Mouse (Mus musculus): ENCODE results near the gene Abcb5.

The Abcb5 gene

GRCm38 (mm10) chr12:118847861-118848495 is 118.2 kb downstream of the Abcb5 start:
- no peak for DNase-seq

DNA sequence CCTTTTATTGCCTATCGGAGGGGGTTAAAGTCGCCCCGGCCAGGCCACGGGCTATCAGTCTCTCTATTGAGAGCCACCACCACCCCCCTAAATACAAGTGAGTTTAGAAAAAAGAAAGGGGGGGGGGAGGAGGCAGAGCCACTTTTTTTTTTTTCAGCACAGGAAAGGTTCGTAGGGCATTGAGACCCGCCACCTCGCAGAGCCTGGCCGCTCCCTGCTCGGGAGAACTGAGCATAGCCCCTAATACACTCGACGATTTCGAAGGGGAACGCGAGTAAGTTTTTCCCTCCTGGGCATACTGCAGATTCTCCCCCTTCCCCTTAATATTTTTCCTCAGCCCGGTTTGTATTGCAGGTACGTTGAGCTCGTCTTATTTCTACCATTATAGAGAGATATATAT is 118.8 kb downstream of the Abcb5 start:
- DNase-seq: no peak

GRCm38 (mm10) chr12:118846649-118847321 is 119.4 kb downstream of the Abcb5 start:
- DNase-seq: no peak

- no peak for DNase-seq
These were observed 120.0 kb downstream of the Abcb5 start, which contains the start of gene Sp8 for GRCm38 (mm10) chr12:118846221-118846620. Gene Sp8, plus strand, starts transcription at chr12:118846329.

- DNase-seq: no peak
These were observed 120.9 kb downstream of the Abcb5 start for GRCm38 (mm10) chr12:118845351-118845750.

DNA sequence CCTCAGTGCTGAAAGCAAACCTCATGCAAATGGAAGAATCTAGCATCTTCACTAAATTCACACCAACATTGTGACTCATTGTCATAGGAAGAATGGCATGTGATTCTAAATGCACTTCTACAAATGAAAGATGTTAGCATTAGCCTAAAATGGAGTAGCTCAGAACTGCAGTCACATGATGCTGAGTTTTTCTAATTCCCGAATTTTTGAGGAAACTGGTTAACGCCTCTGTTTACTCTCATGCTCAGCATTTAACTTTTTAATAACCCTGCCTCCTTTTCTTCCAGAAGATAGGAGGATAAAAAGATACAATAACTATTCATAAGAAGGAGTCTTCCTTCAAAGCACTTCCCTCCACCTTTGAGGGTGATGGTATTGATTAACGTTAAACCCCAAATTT is 121.4 kb downstream of the Abcb5 start:
- no peak for DNase-seq

GRCm38 (mm10) chr12:118844111-118844510 is 122.1 kb downstream of the Abcb5 start:
- no peak for DNase-seq

DNA sequence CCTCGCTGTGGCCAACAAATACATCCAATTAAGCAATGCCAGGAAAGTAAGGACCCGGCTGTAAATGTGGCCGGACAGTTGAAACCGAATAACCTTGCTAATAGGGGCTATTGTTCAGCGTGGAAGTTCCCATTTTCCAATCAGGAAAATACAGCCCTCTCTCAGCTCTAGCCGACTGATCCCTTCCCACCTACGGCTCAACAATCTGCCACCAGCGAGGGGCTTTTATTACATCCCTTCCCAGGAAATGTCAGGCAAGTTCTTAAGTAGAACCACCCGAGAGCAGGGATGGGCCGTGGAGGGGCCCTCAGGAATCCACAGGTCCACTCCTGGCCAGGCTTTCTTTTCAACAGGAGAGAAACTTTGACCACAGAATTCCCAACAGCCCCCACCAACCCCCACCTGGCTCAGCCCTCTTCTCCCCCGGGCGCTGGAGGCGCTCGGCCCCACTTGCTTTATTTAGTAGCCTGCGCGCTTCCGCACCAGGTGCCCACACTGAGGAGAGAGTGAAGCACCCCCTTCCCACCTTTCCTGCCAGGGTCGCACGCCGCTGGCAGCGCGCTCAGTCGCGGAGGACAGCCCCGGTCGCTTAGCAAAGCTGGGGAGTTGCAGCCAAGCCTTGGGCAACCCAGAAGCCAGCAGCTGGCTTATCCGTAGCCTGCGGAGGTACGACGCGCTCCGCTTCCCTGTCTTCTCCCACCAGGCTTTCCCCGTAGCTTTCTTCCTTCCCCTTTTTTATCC is 123.4 kb downstream of the Abcb5 start:
- no peak for DNase-seq

DNA sequence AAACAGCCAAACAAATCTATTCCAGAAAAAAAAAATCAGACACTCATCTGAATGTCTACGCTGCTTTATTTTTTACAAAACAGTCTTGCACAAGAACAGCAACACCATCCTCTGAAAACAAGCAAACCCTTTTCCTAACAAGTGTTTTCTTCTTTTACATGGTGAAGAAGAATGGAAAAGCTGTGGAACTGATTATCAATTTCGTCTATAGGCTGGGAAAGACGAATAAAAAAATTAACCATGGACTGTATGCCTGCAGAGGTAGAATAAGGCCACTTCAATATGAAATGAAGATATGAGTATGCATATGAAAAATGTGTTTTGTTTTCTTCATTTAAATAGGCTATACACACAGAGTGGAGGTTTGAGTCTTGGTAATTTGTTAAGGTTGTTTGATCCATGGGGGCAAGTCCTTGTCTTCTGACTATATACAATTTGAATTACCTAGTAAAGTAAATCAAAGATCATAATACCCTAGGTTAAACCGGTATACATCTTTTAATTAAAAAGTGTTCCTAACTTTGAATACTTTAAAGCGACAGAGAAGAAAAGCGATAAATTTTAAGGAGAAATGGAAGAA is 124.2 kb downstream of the Abcb5 start:
- DNase-seq: no peak

DNA sequence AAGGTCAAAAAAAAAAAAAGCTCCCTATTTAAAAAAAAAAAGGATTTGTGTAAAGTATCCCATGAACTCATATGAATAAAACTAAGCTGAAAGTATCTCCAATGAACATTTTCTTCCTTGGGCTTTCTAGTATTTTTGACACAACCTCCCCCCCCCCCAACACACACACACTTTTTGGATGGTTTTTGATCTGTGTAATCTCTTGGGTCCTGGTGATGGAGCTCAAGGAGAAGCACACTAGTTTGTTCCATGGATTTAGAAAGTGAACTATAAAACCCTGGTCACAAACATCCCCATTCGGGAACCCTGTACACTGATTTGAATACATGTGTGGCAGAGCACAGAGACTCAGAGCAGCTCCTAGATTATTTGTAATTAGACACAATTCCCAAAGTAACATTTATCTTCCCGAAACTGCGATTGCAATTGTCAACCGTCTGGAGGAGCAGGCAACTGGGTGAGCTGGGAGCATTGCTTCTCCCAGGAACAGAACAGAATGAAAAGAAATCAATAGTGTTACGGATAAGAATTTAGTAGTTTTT is 124.8 kb downstream of the Abcb5 start:
- no peak for DNase-seq

DNA sequence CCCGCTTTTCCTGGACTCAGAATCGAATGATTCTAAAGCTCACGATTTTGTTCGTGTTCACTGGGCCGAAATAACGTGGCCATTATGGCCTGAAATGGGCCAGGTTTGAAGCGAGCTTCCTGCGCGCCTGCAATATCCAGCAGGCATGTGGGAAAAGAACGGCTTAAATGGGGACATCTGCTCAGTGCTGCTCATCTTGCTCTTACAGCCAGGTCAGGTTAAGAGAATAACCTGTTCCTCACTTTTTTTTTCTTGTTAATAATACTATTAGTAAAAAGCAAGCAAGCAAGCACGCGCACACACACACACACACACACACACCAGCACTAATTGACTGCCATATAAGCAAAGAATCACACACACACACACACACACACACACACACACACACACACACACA is 125.4 kb downstream of the Abcb5 start:
- DNase-seq: no peak

GRCm38 (mm10) chr12:118840301-118840700 is 125.9 kb downstream of the Abcb5 start:
- DNase-seq: no peak

DNA sequence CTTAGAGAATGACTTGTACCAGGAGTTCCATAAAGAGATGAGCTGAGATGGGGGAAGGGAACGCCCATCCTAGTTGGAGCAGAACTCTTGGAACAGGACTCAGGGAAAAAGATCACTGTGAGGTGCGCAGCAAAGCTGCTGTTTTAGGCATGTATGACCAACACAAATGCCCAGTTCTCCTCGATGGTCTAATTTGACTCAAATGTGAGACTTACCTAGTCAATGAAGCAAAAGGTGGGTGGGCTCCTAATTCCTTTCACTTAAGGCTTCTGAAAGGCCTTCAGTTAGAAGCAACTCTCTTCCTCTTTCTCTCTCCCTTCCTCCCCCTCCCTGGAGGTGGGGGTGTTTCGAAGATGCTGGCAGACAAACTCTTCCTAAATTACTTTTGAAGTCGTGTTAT is 126.8 kb downstream of the Abcb5 start:
- no peak for DNase-seq

- DNase-seq: no peak
These were observed 128.0 kb downstream of the Abcb5 start for GRCm38 (mm10) chr12:118838260-118838659.

- no peak for DNase-seq
These were observed 128.9 kb downstream of the Abcb5 start for GRCm38 (mm10) chr12:118837361-118837760.

- no peak for DNase-seq
These were observed 129.5 kb downstream of the Abcb5 start for GRCm38 (mm10) chr12:118836411-118837341.

DNA sequence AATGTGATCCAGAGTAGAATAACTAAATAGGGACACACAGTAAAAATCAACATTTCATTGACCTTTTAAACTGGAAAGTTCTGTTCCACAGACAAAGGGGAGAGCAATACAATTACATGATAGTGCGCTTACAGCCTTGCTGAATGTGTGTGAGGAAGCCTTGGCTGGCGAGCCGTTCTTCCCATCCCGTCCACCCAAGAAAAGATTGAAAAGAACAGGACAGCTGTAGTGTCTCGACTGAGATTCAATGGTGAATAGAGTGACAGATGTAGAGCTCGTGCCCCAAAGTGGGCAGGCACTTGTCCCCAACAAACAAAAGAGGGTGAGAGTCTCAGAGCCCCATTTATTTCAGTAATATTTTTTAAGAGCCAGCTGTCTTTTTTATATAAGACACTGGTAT is 136.3 kb downstream of the Abcb5 start:
- no peak for DNase-seq
